Mouse (Mus musculus) MEL (cell line): Measurements from ENCODE around the gene Afap1l2. TPM values are rescaled to one million over a fixed set of nuclear protein-coding genes. Genes with fewer than 3 reads are reported as not detected.

Experiments
- DNase-seq: peaks from one replicate; pipeline ENCODE4 v3.0.0; 2011; ENCODE audit warnings: low read depth, low spot score
- H3K27ac ChIP-seq: 2 replicates; pipeline ENCODE4 v1.5.1; 2012; ENCODE audit warnings: low read depth, mild to moderate bottlenecking, control low read depth, low read length, moderate library complexity; ENCODE audit not compliant: control insufficient read depth
- H3K27me3 ChIP-seq, 2 experiments: fragments of 150-350 bp in 1 of 2; sonication (generic) in 1 of 2; 2 replicates each; pipeline ENCODE4 v1.6.1; 2012; ENCODE audit warnings: low read length in 2 of 2, mild to moderate bottlenecking in 2 of 2, improper control_type of control experiment in 1 of 2, moderate library complexity in 1 of 2; ENCODE audit not compliant: insufficient read depth in 2 of 2, control insufficient read depth in 1 of 2
- H3K36me3 ChIP-seq, 2 experiments: 2 replicates each; pipeline ENCODE4 v1.6.1; 2012 to 2014; ENCODE audit warnings: low read length in 2 of 2, improper control_type of control experiment in 1 of 2, inconsistent platforms in 1 of 2, mild to moderate bottlenecking in 1 of 2; ENCODE audit not compliant: insufficient read depth in 2 of 2, control insufficient read depth in 1 of 2
- H3K4me1 ChIP-seq, 2 experiments: fragments of 150-350 bp in 1 of 2; sonication (generic) in 1 of 2; 2 replicates each; pipeline ENCODE4 v1.6.1; 2012; ENCODE audit warnings: low read length in 2 of 2, improper control_type of control experiment in 1 of 2, mild to moderate bottlenecking in 1 of 2; ENCODE audit not compliant: insufficient read depth in 2 of 2, control insufficient read depth in 1 of 2
- H3K4me3 ChIP-seq, 2 experiments: fragments of 150-350 bp in 1 of 2; sonication (generic) in 1 of 2; 2 replicates each; pipeline ENCODE4 v1.5.1; 2012; ENCODE audit warnings: low read depth in 2 of 2, low read length in 2 of 2, mild to moderate bottlenecking in 2 of 2, moderate library complexity in 2 of 2, control low read depth in 1 of 2, improper control_type of control experiment in 1 of 2; ENCODE audit not compliant: control insufficient read depth in 1 of 2, insufficient read depth in 1 of 2
- H3K79me2 ChIP-seq: 2 replicates; pipeline ENCODE4 v1.6.1; 2012; ENCODE audit warnings: mild to moderate bottlenecking, low read length, moderate library complexity; ENCODE audit not compliant: control insufficient read depth, poor library complexity, insufficient read depth
- H3K9ac ChIP-seq: 2 replicates; pipeline ENCODE4 v1.6.1; 2012; ENCODE audit warnings: low read depth, mild to moderate bottlenecking, control low read depth, low read length, moderate library complexity; ENCODE audit not compliant: control insufficient read depth, poor library complexity, severe bottlenecking
- H3K9me3 ChIP-seq: fragments of 150-350 bp; sonication (generic); replicated peaks from 2 replicates; pipeline ENCODE4 v1.6.1; 2012; ENCODE audit warnings: mild to moderate bottlenecking, low read length, improper control_type of control experiment, moderate library complexity; ENCODE audit not compliant: insufficient read depth
- CHD1 ChIP-seq: IDR thresholded peaks from 2 replicates; pipeline ENCODE4 v1.6.1; 2012; ENCODE audit warnings: low read depth, mild to moderate bottlenecking, inconsistent platforms, low read length, improper control_type of control experiment
- CHD2 ChIP-seq: IDR thresholded peaks from 2 replicates; pipeline ENCODE4 v1.6.1; 2011; ENCODE audit warnings: low read length, improper control_type of control experiment
- CTCF ChIP-seq, 3 experiments: IDR thresholded peaks in 2 of 3; conservative IDR thresholded peaks in 1 of 3; 2 replicates each; pipeline ENCODE4 v1.5.1; 2011 to 2012; ENCODE audit warnings: low read length in 3 of 3, low read depth in 2 of 3, mild to moderate bottlenecking in 2 of 3, improper control_type of control experiment in 1 of 3, inconsistent platforms in 1 of 3, mixed read lengths in 1 of 3, moderate library complexity in 1 of 3; ENCODE audit not compliant: control insufficient read depth in 1 of 3, insufficient read depth in 1 of 3, poor library complexity in 1 of 3, severe bottlenecking in 1 of 3
- ELF1 ChIP-seq: IDR thresholded peaks from 2 replicates; pipeline ENCODE4 v1.6.1; 2014; ENCODE audit warnings: low read depth, mild to moderate bottlenecking, inconsistent platforms, low read length, improper control_type of control experiment, moderate library complexity
- EP300 ChIP-seq, 2 experiments: IDR thresholded peaks; 2 replicates each; pipeline ENCODE4 v1.6.1; 2011; ENCODE audit warnings: improper control_type of control experiment in 2 of 2, low read length in 2 of 2, low read depth in 1 of 2, mild to moderate bottlenecking in 1 of 2
- GATA1 ChIP-seq: IDR thresholded peaks from 2 replicates; pipeline ENCODE4 v1.6.1; 2011; ENCODE audit warnings: low read depth, low read length, improper control_type of control experiment
- JUND ChIP-seq: IDR thresholded peaks from 2 replicates; pipeline ENCODE4 v1.6.1; 2011; ENCODE audit warnings: low read depth, mild to moderate bottlenecking, improper control_type of control experiment, low read length
- POLR2A ChIP-seq, 2 experiments: IDR thresholded peaks; 2 replicates each; pipeline ENCODE4 v1.6.1; 2011 to 2012; ENCODE audit warnings: low read length in 2 of 2, mild to moderate bottlenecking in 2 of 2, control low read depth in 1 of 2, improper control_type of control experiment in 1 of 2, low read depth in 1 of 2, moderate library complexity in 1 of 2; ENCODE audit not compliant: control insufficient read depth in 1 of 2, insufficient read depth in 1 of 2, poor library complexity in 1 of 2
- POLR2AphosphoS5 ChIP-seq: IDR thresholded peaks from 2 replicates; pipeline ENCODE4 v1.6.1; 2012; ENCODE audit warnings: low read depth, borderline replicate concordance, mild to moderate bottlenecking, inconsistent platforms, low read length, moderate library complexity, mixed read lengths
- RAD21 ChIP-seq: IDR thresholded peaks from 2 replicates; pipeline ENCODE4 v1.6.1; 2011; ENCODE audit warnings: mild to moderate bottlenecking, low read depth, low read length, improper control_type of control experiment
- RCOR1 ChIP-seq: IDR thresholded peaks from 2 replicates; pipeline ENCODE4 v1.6.1; 2012; ENCODE audit warnings: low read depth, mild to moderate bottlenecking, inconsistent platforms, low read length, improper control_type of control experiment
- TAL1 ChIP-seq: IDR thresholded peaks from 2 replicates; pipeline ENCODE4 v1.6.1; 2012; ENCODE audit warnings: mild to moderate bottlenecking, inconsistent platforms, low read length, moderate library complexity, mixed read lengths
- TBP ChIP-seq: IDR thresholded peaks from 2 replicates; pipeline ENCODE4 v1.8.0; 2011; ENCODE audit warnings: low read depth, low read length, improper control_type of control experiment
- TCF12 ChIP-seq: IDR thresholded peaks from 2 replicates; pipeline ENCODE4 v1.6.1; 2014; ENCODE audit warnings: low read depth, mild to moderate bottlenecking, inconsistent platforms, low read length, improper control_type of control experiment, moderate library complexity
- polyA plus RNA-seq, 2 experiments: library from polyadenylated mRNA; stranded (reverse) in 1 of 2; unstranded in 1 of 2; fragments of >175 nt in 1 of 2; fragments of >200 nt in 1 of 2; gene quantifications; 2 replicates each; pipeline versions ENCODE4 v1.2.1 to v1.2.4; 2012; ENCODE audit warnings: low replicate concordance in 2 of 2, low read depth in 1 of 2; ENCODE audit not compliant: insufficient read length in 2 of 2, insufficient read depth in 1 of 2, missing spikeins in 1 of 2
- total RNA-seq: library from RNA; depleted of rRNA; stranded (reverse); fragments of 300-350 nt; gene quantifications from 2 replicates; pipeline ENCODE4 v1.2.3, GENCODE M21; 2012

The Afap1l2 gene
- total and polyA plus RNA-seq, 3 experiments, result not detected

DNA sequence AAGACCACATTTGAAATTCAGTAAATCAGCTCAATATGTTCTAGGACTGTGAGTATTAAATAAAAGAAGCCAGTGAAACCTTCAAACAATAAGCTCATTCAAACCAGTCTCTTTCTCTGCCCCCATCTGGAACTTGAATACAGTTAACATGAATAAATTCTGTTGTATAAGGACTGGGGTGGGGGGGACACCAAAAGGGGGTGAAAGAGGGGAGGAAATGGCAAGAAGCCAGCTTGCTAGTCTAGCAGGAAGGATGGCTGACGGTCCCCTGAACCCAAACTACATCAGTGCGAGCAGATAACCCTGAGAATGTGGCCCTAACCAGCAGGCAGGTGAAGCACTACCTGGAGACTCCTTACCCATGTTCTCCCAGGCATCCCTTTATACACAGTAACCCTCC lies 9.1 kb downstream of the Afap1l2 start:
- Histone ChIP-seq H3K36me3 (no peaks in the 10 kb centered on the region), H3K79me2 (no peaks in the 10 kb centered on the region), H3K9me3 (no peaks in the 10 kb centered on the region), H3K9ac (no peak overlapping the region), H3K4me3 (no peak overlapping the region), H3K27ac (no peak overlapping the region), H3K27me3 (peaks cover 0 to 2% of the 10 kb centered on the region in 2 experiments; a peak in 1 of 4 replicates), H3K4me1 (no peaks in the 10 kb centered on the region)
- TF ChIP-seq CTCF (IDR thresholded peaks at IDR 0.05 in 2 of 3, conservative IDR thresholded peaks at IDR 0.05 in 1 of 3; ENCODE audit: control insufficient read depth in 1 of 3, insufficient read depth in 1 of 3, low read depth in 2 of 3, low read length in 3 of 3, poor library complexity in 1 of 3, severe bottlenecking in 1 of 3) (no peak), TCF12 (no peak)
- DNase-seq, result no peak

DNA sequence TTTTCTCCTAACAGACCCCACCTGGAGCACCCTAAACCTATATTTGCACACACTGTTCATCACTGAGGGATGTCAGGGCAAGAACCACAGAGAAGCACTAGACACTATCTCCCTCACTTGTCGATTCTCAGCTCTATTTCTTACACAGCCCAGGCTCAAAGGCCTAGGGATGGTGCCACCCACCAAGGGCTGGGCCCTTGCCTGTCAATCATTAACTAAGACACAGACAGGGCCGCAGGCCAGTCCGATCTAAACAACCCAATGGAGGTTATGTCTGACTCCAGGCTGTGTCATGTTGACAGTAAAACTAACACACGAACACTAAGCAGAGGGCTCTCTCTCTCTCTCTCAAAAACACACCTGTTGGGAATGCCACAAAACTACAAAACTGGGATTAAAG lies 9.7 kb downstream of the Afap1l2 start:
- Histone ChIP-seq H3K27me3 (peaks cover 0 to 2% of the 10 kb centered on the region in 2 experiments; a peak in 1 of 4 replicates), H3K4me1 (no peaks in the 10 kb centered on the region), H3K36me3 (no peaks in the 10 kb centered on the region), H3K4me3 (no peak overlapping the region), H3K27ac (no peak overlapping the region), H3K79me2 (no peaks in the 10 kb centered on the region), H3K9me3 (no peaks in the 10 kb centered on the region), H3K9ac (no peak overlapping the region)
- no peak for TF ChIP-seq POLR2A (IDR thresholded peaks at IDR 0.05; ENCODE audit: control insufficient read depth in 1 of 2, insufficient read depth in 1 of 2, low read depth in 1 of 2, low read length in 2 of 2, poor library complexity in 1 of 2)
- TF ChIP-seq POLR2AphosphoS5, result no peak
- no peak for TF ChIP-seq RAD21
- TF ChIP-seq RCOR1, result no peak
- no peak for TF ChIP-seq CHD2
- TF ChIP-seq EP300 (IDR thresholded peaks at IDR 0.05; ENCODE audit: low read depth in 1 of 2, low read length in 2 of 2), result no peak
- no peak for TF ChIP-seq TBP
- DNase-seq, result no peak

DNA sequence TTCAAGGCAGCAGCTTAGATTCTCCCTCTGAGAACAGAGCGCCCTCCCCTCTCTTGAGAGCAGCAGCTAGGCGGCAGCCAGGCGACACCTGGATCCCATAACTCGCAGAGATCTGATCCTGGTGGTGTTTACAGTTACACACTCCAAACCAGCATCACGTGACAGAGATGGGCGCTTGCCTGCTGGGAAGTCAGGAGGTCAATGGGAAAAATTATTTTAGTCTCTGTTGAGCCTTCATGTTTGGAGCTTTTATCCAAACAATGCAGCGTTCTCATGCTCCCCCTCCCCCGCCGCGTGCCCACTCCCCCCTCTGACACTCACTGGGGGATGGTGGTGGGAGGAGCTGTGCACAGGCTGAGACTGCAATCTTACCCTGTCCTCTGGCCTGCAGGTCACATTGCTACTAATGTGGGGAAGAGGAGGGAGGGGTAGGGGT lies 10.8 kb downstream of the Afap1l2 start:
- no peak overlapping the region for H3K4me3 ChIP-seq
- H3K36me3 ChIP-seq, result no peaks in the 10 kb centered on the region
- H3K27ac ChIP-seq, result no peak overlapping the region
- DNase-seq, result no peak
- H3K79me2 ChIP-seq, result no peaks in the 10 kb centered on the region
- no peak overlapping the region for H3K9ac ChIP-seq
- no peaks in the 10 kb centered on the region for H3K4me1 ChIP-seq
- peaks cover 0 to 5% of the 10 kb centered on the region in 2 experiments; a peak in 2 of 4 replicates for H3K27me3 ChIP-seq
- H3K9me3 ChIP-seq, result no peaks in the 10 kb centered on the region
- TF ChIP-seq GATA1 (no peak), ELF1 (no peak), TAL1 (no peak), CHD1 (no peak), JUND (no peak)
- TF ChIP-seq, all 39 proteins: peak for 0
